Mouse (Mus musculus): ENCODE data around the gene 6030452D12Rik. TPM values are rescaled to one million over a fixed set of nuclear protein-coding genes. Genes with fewer than 3 reads are reported as not detected.

The 6030452D12Rik gene
- polyA plus RNA-seq, 1 experiment = not detected

DNA sequence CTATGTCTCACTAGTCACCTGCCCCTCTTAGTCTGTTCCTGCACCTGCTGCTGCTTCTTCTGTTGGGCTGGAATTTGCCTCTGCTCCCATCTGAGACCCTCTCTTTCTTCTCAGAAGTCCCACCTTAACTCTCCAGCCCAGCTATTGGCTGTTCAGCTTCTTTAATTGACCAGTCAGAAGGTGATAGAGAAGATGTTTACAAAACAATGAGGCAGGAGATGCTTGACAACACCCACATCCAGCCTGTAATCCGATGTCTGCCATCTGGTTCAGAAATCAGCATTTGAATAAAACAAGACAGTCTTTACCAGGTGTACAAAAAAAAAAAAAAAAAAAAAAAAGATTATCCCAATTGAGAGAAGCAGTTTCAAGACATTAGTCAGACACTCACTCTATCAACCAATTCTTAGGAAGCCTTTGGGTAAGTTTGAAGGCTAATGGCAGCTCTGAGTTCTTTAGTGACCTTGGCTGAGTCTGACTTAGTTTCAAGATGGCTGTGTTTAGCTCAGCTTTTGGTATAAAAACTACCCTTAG lies 15.7 kb downstream of the 6030452D12Rik start:
- Histone ChIP-seq H3K27ac (ENCODE audit: control insufficient read depth, insufficient read depth, low read length) (no peak overlapping the region), H3K36me3 (ENCODE audit: control insufficient read depth, insufficient read depth, low read length) (no peaks in the 10 kb centered on the region), H3K4me1 (replicated peaks; ENCODE audit: control insufficient read depth, insufficient read depth, low read length) (peaks cover 1% of the 10 kb centered on the region; the same call in 1 of the 2 replicates), H3K4me3 (ENCODE audit: control insufficient read depth, insufficient read depth, low read length) (no peak overlapping the region), H3K27me3 (ENCODE audit: control insufficient read depth, insufficient read depth, low read length) (peaks cover 8% of the 10 kb centered on the region)
- DNase-seq = no peak
- no peak for TF ChIP-seq CTCF (IDR thresholded peaks at IDR 0.05; ENCODE audit: borderline replicate concordance, control insufficient read depth, extremely low read depth, insufficient read depth, low read length, poor library complexity)
- TF ChIP-seq POLR2A (IDR thresholded peaks at IDR 0.05; ENCODE audit: control insufficient read depth, extremely low read depth, insufficient read depth, low read length, poor library complexity) = no peak
- WGBS = 68% methylated on average over 1 of the region's 1 CpGs

GRCm38 (mm10) chr8:106516581-106516980 lies 16.3 kb downstream of the 6030452D12Rik start:
- H3K4me1 ChIP-seq (replicated peaks; ENCODE audit: control insufficient read depth, insufficient read depth, low read length) = no peaks in the 10 kb centered on the region
- H3K27me3 ChIP-seq (ENCODE audit: control insufficient read depth, insufficient read depth, low read length) = peaks cover 3% of the 10 kb centered on the region
- DNase-seq = no peak
- no peak overlapping the region for H3K27ac ChIP-seq (ENCODE audit: control insufficient read depth, insufficient read depth, low read length)
- WGBS = 33% methylated on average over 2 of the region's 2 CpGs
- H3K4me3 ChIP-seq (ENCODE audit: control insufficient read depth, insufficient read depth, low read length) = no peak overlapping the region
- H3K36me3 ChIP-seq (ENCODE audit: control insufficient read depth, insufficient read depth, low read length) = no peaks in the 10 kb centered on the region
- no peak for TF ChIP-seq CTCF (IDR thresholded peaks at IDR 0.05; ENCODE audit: borderline replicate concordance, control insufficient read depth, extremely low read depth, insufficient read depth, low read length, poor library complexity)
- no peak for TF ChIP-seq POLR2A (IDR thresholded peaks at IDR 0.05; ENCODE audit: control insufficient read depth, extremely low read depth, insufficient read depth, low read length, poor library complexity)

DNA sequence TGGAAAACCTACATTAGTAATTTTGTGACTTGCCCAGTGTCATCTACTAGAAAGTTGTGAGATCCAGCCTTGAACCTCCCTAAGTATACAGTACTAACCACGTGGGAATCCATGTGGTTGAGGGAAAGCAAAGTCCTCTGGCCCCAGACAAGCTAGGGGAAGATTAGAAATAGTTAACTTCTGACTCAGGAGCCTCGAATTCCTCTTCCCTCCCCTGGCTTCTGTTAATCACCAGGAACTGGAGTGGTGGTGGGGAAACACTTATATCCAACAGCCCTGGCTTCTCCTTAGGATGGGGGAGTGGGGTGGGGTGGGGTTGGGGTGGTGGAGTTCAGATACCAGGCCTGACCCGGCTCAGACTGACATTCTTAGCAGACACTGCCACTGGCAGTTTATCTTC lies 18.4 kb downstream of the 6030452D12Rik start:
- no peaks in the 10 kb centered on the region for H3K4me1 ChIP-seq (replicated peaks; ENCODE audit: control insufficient read depth, insufficient read depth, low read length)
- no peaks in the 10 kb centered on the region for H3K27me3 ChIP-seq (ENCODE audit: control insufficient read depth, insufficient read depth, low read length)
- H3K36me3 ChIP-seq (ENCODE audit: control insufficient read depth, insufficient read depth, low read length) = no peaks in the 10 kb centered on the region
- no peak overlapping the region for H3K4me3 ChIP-seq (ENCODE audit: control insufficient read depth, insufficient read depth, low read length)
- H3K27ac ChIP-seq (ENCODE audit: control insufficient read depth, insufficient read depth, low read length) = no peak overlapping the region
- no peak for DNase-seq
- TF ChIP-seq POLR2A (IDR thresholded peaks at IDR 0.05; ENCODE audit: control insufficient read depth, extremely low read depth, insufficient read depth, low read length, poor library complexity) (no peak), CTCF (IDR thresholded peaks at IDR 0.05; ENCODE audit: borderline replicate concordance, control insufficient read depth, extremely low read depth, insufficient read depth, low read length, poor library complexity) (no peak)
- 52% methylated on average over 3 of the region's 3 CpGs for WGBS

- no peak overlapping the region for H3K4me3 ChIP-seq (ENCODE audit: control insufficient read depth, insufficient read depth, low read length)
- no peak for DNase-seq
- H3K4me1 ChIP-seq (replicated peaks; ENCODE audit: control insufficient read depth, insufficient read depth, low read length) = no peaks in the 10 kb centered on the region
- TF ChIP-seq POLR2A (IDR thresholded peaks at IDR 0.05; ENCODE audit: control insufficient read depth, extremely low read depth, insufficient read depth, low read length, poor library complexity) (no peak), CTCF (IDR thresholded peaks at IDR 0.05; ENCODE audit: borderline replicate concordance, control insufficient read depth, extremely low read depth, insufficient read depth, low read length, poor library complexity) (no peak)
- WGBS = 92% methylated on average over 7 of the region's 7 CpGs
- H3K27me3 ChIP-seq (ENCODE audit: control insufficient read depth, insufficient read depth, low read length) = no peaks in the 10 kb centered on the region
- H3K36me3 ChIP-seq (ENCODE audit: control insufficient read depth, insufficient read depth, low read length) = no peaks in the 10 kb centered on the region
- no peak overlapping the region for H3K27ac ChIP-seq (ENCODE audit: control insufficient read depth, insufficient read depth, low read length)
Measured at GRCm38 (mm10) chr8:106520578-106520977, 20.3 kb downstream of the 6030452D12Rik start.

GRCm38 (mm10) chr8:106521845-106522244 lies 21.5 kb downstream of the 6030452D12Rik start:
- no peaks in the 10 kb centered on the region for H3K27me3 ChIP-seq (ENCODE audit: control insufficient read depth, insufficient read depth, low read length)
- H3K4me3 ChIP-seq (ENCODE audit: control insufficient read depth, insufficient read depth, low read length) = no peak overlapping the region
- no peaks in the 10 kb centered on the region for H3K4me1 ChIP-seq (replicated peaks; ENCODE audit: control insufficient read depth, insufficient read depth, low read length)
- H3K27ac ChIP-seq (ENCODE audit: control insufficient read depth, insufficient read depth, low read length) = no peak overlapping the region
- DNase-seq = no peak
- H3K36me3 ChIP-seq (ENCODE audit: control insufficient read depth, insufficient read depth, low read length) = no peaks in the 10 kb centered on the region
- 84% methylated on average over 9 of the region's 9 CpGs for WGBS
- TF ChIP-seq POLR2A (IDR thresholded peaks at IDR 0.05; ENCODE audit: control insufficient read depth, extremely low read depth, insufficient read depth, low read length, poor library complexity) (no peak), CTCF (IDR thresholded peaks at IDR 0.05; ENCODE audit: borderline replicate concordance, control insufficient read depth, extremely low read depth, insufficient read depth, low read length, poor library complexity) (no peak)

GRCm38 (mm10) chr8:106526725-106527124 lies 26.4 kb downstream of the 6030452D12Rik start:
- Histone ChIP-seq H3K27ac (ENCODE audit: control insufficient read depth, insufficient read depth, low read length) (no peak overlapping the region), H3K27me3 (ENCODE audit: control insufficient read depth, insufficient read depth, low read length) (no peaks in the 10 kb centered on the region), H3K4me1 (replicated peaks; ENCODE audit: control insufficient read depth, insufficient read depth, low read length) (no peaks in the 10 kb centered on the region), H3K4me3 (ENCODE audit: control insufficient read depth, insufficient read depth, low read length) (no peak overlapping the region), H3K36me3 (ENCODE audit: control insufficient read depth, insufficient read depth, low read length) (no peaks in the 10 kb centered on the region)
- TF ChIP-seq CTCF (IDR thresholded peaks at IDR 0.05; ENCODE audit: borderline replicate concordance, control insufficient read depth, extremely low read depth, insufficient read depth, low read length, poor library complexity) (no peak), POLR2A (IDR thresholded peaks at IDR 0.05; ENCODE audit: control insufficient read depth, extremely low read depth, insufficient read depth, low read length, poor library complexity) (no peak)
- DNase-seq = no peak
- WGBS = 71% methylated on average over 6 of the region's 6 CpGs

Data from thymus, adult 2 months (tissue).